Mouse (Mus musculus) adrenal gland, postnatal 10 days (tissue): ENCODE data around the gene Rgl1. TPM values are rescaled to one million over a fixed set of nuclear protein-coding genes. Genes with fewer than 3 reads are reported as not detected.

Experiments used
- DNase-seq: peaks from one replicate; pipeline ENCODE4 v3.0.0; 2021; ENCODE audit warnings: mixed read lengths
- long read RNA-seq, 2 experiments: library from polyadenylated mRNA; stranded (forward); transcript quantifications; one replicate each; pipeline ENCODE4 v2.0.0; 2021
- total RNA-seq, 2 experiments: library from RNA; stranded (reverse); gene quantifications; 2 replicates each; pipeline ENCODE4 v1.2.3; 2021

Gene Rgl1
- 10 to 100 TPM; 37.0 to 57.0 TPM for total RNA-seq
- long read RNA-seq, experiment 1, full-length matches to known transcripts, result 4 of 13 reads
- long read RNA-seq, experiment 1, partial matches to known transcripts, result 7 of 13 reads
- long read RNA-seq, experiment 1, other reads (novel, unspliced or antisense), result 2 of 13 reads
- long read RNA-seq, experiment 2, full-length matches to known transcripts, result 11 of 22 reads
- long read RNA-seq, experiment 2, partial matches to known transcripts, result 6 of 22 reads
- long read RNA-seq, experiment 2, other reads (novel, unspliced or antisense), result 5 of 22 reads

- DNase-seq, result peak; percentile 98
Measured at GRCm38 (mm10) chr1:152766032-152766772, at the start of gene Rgl1, which contains the start of gene Arpc5. TSS of gene Rgl1 (minus strand) at chr1:152766351. TSS of gene Arpc5 (plus strand) at chr1:152766542.

- DNase-seq, result peak; percentile 59
Measured at GRCm38 (mm10) chr1:152815265-152815701, 49.1 kb upstream of the Rgl1 start.

- DNase-seq, result no peak
Measured at GRCm38 (mm10) chr1:152810533-152811439, 44.6 kb upstream of the Rgl1 start.

GRCm38 (mm10) chr1:152809541-152810252 is 43.5 kb upstream of the Rgl1 start:
- DNase-seq, result no peak

- DNase-seq, result no peak
Measured at GRCm38 (mm10) chr1:152808392-152808680, 42.2 kb upstream of the Rgl1 start.

GRCm38 (mm10) chr1:152807619-152808391 is 41.7 kb upstream of the Rgl1 start:
- DNase-seq, result no peak

GRCm38 (mm10) chr1:152804907-152805306 is 38.8 kb upstream of the Rgl1 start:
- DNase-seq, result no peak

GRCm38 (mm10) chr1:152800633-152801176 is 34.6 kb upstream of the Rgl1 start:
- no peak for DNase-seq

- no peak for DNase-seq
Measured at GRCm38 (mm10) chr1:152799897-152800296, 33.7 kb upstream of the Rgl1 start, which contains the start of gene Ncf2. TSS of gene Ncf2 (plus strand) at chr1:152800194.

GRCm38 (mm10) chr1:152798125-152798524 is 32.0 kb upstream of the Rgl1 start:
- no peak for DNase-seq

GRCm38 (mm10) chr1:152796683-152797263 is 30.6 kb upstream of the Rgl1 start:
- DNase-seq, result no peak

GRCm38 (mm10) chr1:152795688-152796255 is 29.6 kb upstream of the Rgl1 start:
- no peak for DNase-seq

GRCm38 (mm10) chr1:152793495-152794130 is 27.5 kb upstream of the Rgl1 start:
- DNase-seq, result no peak

- no peak for DNase-seq
Measured at GRCm38 (mm10) chr1:152792736-152793494, 26.8 kb upstream of the Rgl1 start.

- peak; percentile 29 for DNase-seq
Measured at GRCm38 (mm10) chr1:152791269-152791668, 25.1 kb upstream of the Rgl1 start.

- DNase-seq, result no peak
Measured at GRCm38 (mm10) chr1:152790821-152791220, 24.7 kb upstream of the Rgl1 start.

- peak; percentile 59 for DNase-seq
Measured at GRCm38 (mm10) chr1:152790254-152790653, 24.1 kb upstream of the Rgl1 start.

- no peak for DNase-seq
Measured at GRCm38 (mm10) chr1:152788121-152788660, 22.0 kb upstream of the Rgl1 start.
